Mouse (Mus musculus): ENCODE data around the gene Tfpi.

Tfpi gene

GRCm38 (mm10) chr2:84387394-84388022 lies 89.1 kb downstream of the Tfpi start:
- DNase-seq = peak; percentile 10

GRCm38 (mm10) chr2:84386563-84387393 lies 89.8 kb downstream of the Tfpi start:
- peak; percentile 11 for DNase-seq

- DNase-seq = no peak
These were observed 91.5 kb downstream of the Tfpi start for GRCm38 (mm10) chr2:84384911-84385693.

- DNase-seq = no peak
These were observed 92.7 kb downstream of the Tfpi start for GRCm38 (mm10) chr2:84383828-84384227.
